Mouse (Mus musculus) stomach, embryonic 14.5 days (tissue): ENCODE data around the gene Gzmm. TPM values are rescaled to one million over a fixed set of nuclear protein-coding genes. Genes with fewer than 3 reads are reported as not detected.

ENCODE experiments used
- ATAC-seq: fragments of 200-750 bp; cut with Nextera tagmentation; 2 replicates; pipeline ENCODE4 v1.8.0; 2017; ENCODE audit warnings: low read depth, moderate TSS enrichment; ENCODE audit not compliant: insufficient number of reproducible peaks, insufficient read depth, low FRiP score
- H3K27ac ChIP-seq: fragments of 300-500 bp; sonication (generic); 2 replicates; pipeline ENCODE4 v1.5.1; 2014; ENCODE audit warnings: mild to moderate bottlenecking, low read length, moderate library complexity, mixed read lengths
- H3K27me3 ChIP-seq: fragments of 300-500 bp; sonication (generic); 2 replicates; pipeline ENCODE4 v1.6.1; 2014; ENCODE audit warnings: low read length, control low read depth, mixed read lengths; ENCODE audit not compliant: control insufficient read depth, insufficient read depth
- H3K36me3 ChIP-seq: fragments of 300-500 bp; sonication (generic); 2 replicates; pipeline ENCODE4 v1.6.1; 2014; ENCODE audit warnings: mild to moderate bottlenecking, control low read depth, low read length, moderate library complexity, mixed read lengths; ENCODE audit not compliant: control insufficient read depth, insufficient read depth
- H3K4me1 ChIP-seq: fragments of 300-500 bp; sonication (generic); 2 replicates; pipeline ENCODE4 v1.6.1; 2014; ENCODE audit warnings: low read length, control low read depth, mixed read lengths; ENCODE audit not compliant: control insufficient read depth, insufficient read depth
- H3K4me2 ChIP-seq: fragments of 300-500 bp; sonication (generic); replicated peaks from 2 replicates; pipeline ENCODE4 v1.6.1; 2014; ENCODE audit warnings: low read depth, low read length, control low read depth
- H3K4me3 ChIP-seq: fragments of 300-500 bp; sonication (generic); 2 replicates; pipeline ENCODE4 v1.5.1; 2014; ENCODE audit warnings: low read depth, low read length, control low read depth
- H3K9ac ChIP-seq: fragments of 300-500 bp; sonication (generic); replicated peaks from 2 replicates; pipeline ENCODE4 v1.6.1; 2014; ENCODE audit warnings: low read depth, mild to moderate bottlenecking, control low read depth, low read length, moderate library complexity, mixed read lengths
- H3K9me3 ChIP-seq: fragments of 300-500 bp; sonication (generic); 2 replicates; pipeline ENCODE4 v1.6.1; 2016; ENCODE audit warnings: low read depth, low read length, control low read depth; ENCODE audit not compliant: control insufficient read depth
- WGBS: fragments of 180-500 bp; shearing (Covaris S2); extraction: QIAGEN DNeasy Blood & Tissue Kit; methylation state at CpG from one replicate; pipeline ENCODE4 v1.1.7; 2014; 5-methylcytosine and 5-hydroxymethylcytosine counted together
- polyA plus RNA-seq: library from polyadenylated mRNA; unstranded; fragments of >200 nt; fragmentation: Nextera tagmentation; extraction: Ambion mirVana; gene quantifications from 2 replicates; pipeline ENCODE4 v1.2.1, GENCODE M21; 2014

The Gzmm gene
- polyA plus RNA-seq, 1 experiment from 2014 or later, result 1.0 TPM

GRCm38 (mm10) chr10:79732500-79732899, 43.7 kb downstream of the Gzmm start:
- H3K27ac ChIP-seq, result no peak overlapping the region
- ATAC-seq, result no peak

DNA sequence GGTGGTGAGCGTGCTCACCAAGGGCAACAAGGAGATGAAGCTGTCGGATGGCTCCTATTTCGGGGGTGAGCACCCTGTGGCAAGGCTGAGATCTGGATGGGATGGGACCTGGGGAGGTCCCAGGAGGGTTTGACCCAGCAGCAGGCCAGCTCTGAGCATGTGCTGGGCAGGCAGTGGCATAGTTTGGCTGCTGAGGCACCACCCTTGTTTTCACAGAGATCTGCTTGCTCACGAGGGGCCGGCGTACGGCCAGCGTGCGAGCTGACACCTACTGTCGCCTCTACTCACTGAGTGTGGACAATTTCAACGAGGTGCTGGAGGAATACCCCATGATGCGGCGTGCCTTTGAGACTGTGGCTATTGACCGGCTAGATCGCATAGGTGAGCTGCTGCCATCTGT, 45.0 kb downstream of the Gzmm start:
- H3K36me3 ChIP-seq, result peaks cover 34% of the 10 kb centered on the region
- H3K4me3 ChIP-seq, result no peak overlapping the region
- WGBS, result 95% methylated on average over 15 of the region's 15 CpGs
- no peaks in the 10 kb centered on the region for H3K4me1 ChIP-seq
- H3K27me3 ChIP-seq, result no peaks in the 10 kb centered on the region
- H3K27ac ChIP-seq, result no peak overlapping the region
- ATAC-seq, result no peak
- no peak overlapping the region for H3K9ac ChIP-seq
- H3K9me3 ChIP-seq, result peaks cover 37% of the 10 kb centered on the region
- no peak overlapping the region for H3K4me2 ChIP-seq

More at GRCm38 (mm10) chr10:79732500-79732899, 43.7 kb downstream of the Gzmm start:
- H3K36me3 ChIP-seq, result peaks cover 20% of the 10 kb centered on the region
- WGBS, result 94% methylated on average over 1 of the region's 1 CpGs
- no peak overlapping the region for H3K4me2 ChIP-seq
- no peak overlapping the region for H3K9ac ChIP-seq
- no peaks in the 10 kb centered on the region for H3K27me3 ChIP-seq
- H3K4me3 ChIP-seq, result no peak overlapping the region
- H3K9me3 ChIP-seq, result peaks cover 24% of the 10 kb centered on the region
- no peaks in the 10 kb centered on the region for H3K4me1 ChIP-seq

GRCm38 (mm10) chr10:79735361-79735760, 46.5 kb downstream of the Gzmm start:
- H3K36me3 ChIP-seq, result peaks cover 49% of the 10 kb centered on the region
- H3K4me2 ChIP-seq, result no peak overlapping the region
- H3K27ac ChIP-seq, result no peak overlapping the region
- peaks cover 52% of the 10 kb centered on the region for H3K9me3 ChIP-seq
- no peak for ATAC-seq
- no peaks in the 10 kb centered on the region for H3K27me3 ChIP-seq
- H3K4me1 ChIP-seq, result no peaks in the 10 kb centered on the region
- WGBS, result 31% methylated on average over 52 of the region's 52 CpGs
- H3K9ac ChIP-seq, result no peak overlapping the region
- no peak overlapping the region for H3K4me3 ChIP-seq

GRCm38 (mm10) chr10:79736706-79737105, 47.9 kb downstream of the Gzmm start:
- no peak for ATAC-seq
- H3K4me2 ChIP-seq, result no peak overlapping the region
- peaks cover 59% of the 10 kb centered on the region for H3K9me3 ChIP-seq

DNA sequence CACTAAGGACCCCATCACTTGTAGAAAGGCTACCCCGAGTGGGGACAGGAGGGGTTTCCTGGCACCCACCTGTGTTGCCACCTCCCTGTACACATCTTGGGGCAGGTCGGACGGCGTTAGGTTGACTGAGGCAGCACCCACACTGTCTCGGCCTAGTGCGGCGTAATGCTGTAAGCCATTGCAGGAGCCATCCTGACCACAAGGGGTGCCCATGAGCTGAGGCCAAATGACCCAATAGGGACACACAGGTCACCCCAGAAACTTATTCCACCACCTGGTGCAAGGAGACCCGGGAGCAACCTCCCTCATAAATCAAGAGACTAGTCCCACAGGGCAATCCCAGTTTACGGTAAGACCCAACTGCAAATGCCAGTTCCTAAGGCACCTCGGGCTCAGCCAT, 49.4 kb downstream of the Gzmm start:
- peaks cover 59% of the 10 kb centered on the region for H3K9me3 ChIP-seq
- H3K36me3 ChIP-seq, result peaks cover 73% of the 10 kb centered on the region
- no peak overlapping the region for H3K27ac ChIP-seq
- H3K4me3 ChIP-seq, result no peak overlapping the region
- no peaks in the 10 kb centered on the region for H3K27me3 ChIP-seq
- H3K4me1 ChIP-seq, result no peaks in the 10 kb centered on the region
- ATAC-seq, result no peak
- 92% methylated on average over 10 of the region's 10 CpGs for WGBS
- no peak overlapping the region for H3K4me2 ChIP-seq
- no peak overlapping the region for H3K9ac ChIP-seq

More at GRCm38 (mm10) chr10:79736706-79737105, 47.9 kb downstream of the Gzmm start:
- H3K36me3 ChIP-seq, result peaks cover 62% of the 10 kb centered on the region
- no peak overlapping the region for H3K27ac ChIP-seq
- no peaks in the 10 kb centered on the region for H3K4me1 ChIP-seq
- H3K27me3 ChIP-seq, result no peaks in the 10 kb centered on the region
- no peak overlapping the region for H3K9ac ChIP-seq
- 82% methylated on average over 14 of the region's 14 CpGs for WGBS
- H3K4me3 ChIP-seq, result no peak overlapping the region

- no peaks in the 10 kb centered on the region for H3K27me3 ChIP-seq
- H3K4me3 ChIP-seq, result no peak overlapping the region
- H3K9ac ChIP-seq, result no peak overlapping the region
- H3K4me2 ChIP-seq, result no peak overlapping the region
- H3K27ac ChIP-seq, result no peak overlapping the region
- ATAC-seq, result no peak
- no peaks in the 10 kb centered on the region for H3K4me1 ChIP-seq
- 96% methylated on average over 28 of the region's 28 CpGs for WGBS
- peaks cover 59% of the 10 kb centered on the region for H3K9me3 ChIP-seq
- peaks cover 83% of the 10 kb centered on the region for H3K36me3 ChIP-seq
Measured at GRCm38 (mm10) chr10:79739234-79739633, 50.4 kb downstream of the Gzmm start.

GRCm38 (mm10) chr10:79740863-79741262, 52.0 kb downstream of the Gzmm start:
- no peak overlapping the region for H3K4me3 ChIP-seq
- no peak overlapping the region for H3K27ac ChIP-seq
- no peak overlapping the region for H3K4me2 ChIP-seq
- H3K4me1 ChIP-seq, result 0 out of 2 replicates have a peak, but pooled peaks cover 3% of the 10 kb centered on the region
- ATAC-seq, result no peak
- peaks cover 51% of the 10 kb centered on the region for H3K9me3 ChIP-seq
- no peak overlapping the region for H3K9ac ChIP-seq
- 80% methylated on average over 11 of the region's 11 CpGs for WGBS
- H3K36me3 ChIP-seq, result peaks cover 79% of the 10 kb centered on the region
- H3K27me3 ChIP-seq, result no peaks in the 10 kb centered on the region

DNA sequence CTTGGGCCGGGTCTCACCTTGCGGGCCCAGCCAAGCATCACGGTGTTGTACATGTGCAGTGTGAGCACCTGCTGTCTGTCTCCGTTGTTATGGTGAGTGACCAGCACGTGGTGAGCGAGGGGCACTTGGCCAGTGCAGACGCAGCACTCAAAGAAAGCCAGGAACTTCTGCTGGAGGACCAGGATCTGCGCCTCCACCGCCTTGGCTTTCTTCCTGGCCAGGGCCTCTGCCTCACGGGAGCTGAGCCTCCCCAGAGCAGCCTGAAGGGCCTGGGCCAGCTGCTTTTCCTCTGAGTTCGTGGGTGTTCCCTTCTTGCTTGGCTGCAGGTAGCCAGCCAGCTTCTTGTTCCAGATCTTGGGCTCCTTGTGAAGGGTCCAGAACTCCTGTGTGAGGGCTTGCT, 54.3 kb downstream of the Gzmm start:
- peaks cover 29% of the 10 kb centered on the region for H3K9me3 ChIP-seq
- H3K27ac ChIP-seq, result no peak overlapping the region
- H3K4me1 ChIP-seq, result 0 out of 2 replicates have a peak, but pooled peaks cover 6% of the 10 kb centered on the region
- H3K9ac ChIP-seq, result no peak overlapping the region
- H3K4me3 ChIP-seq, result no peak overlapping the region
- ATAC-seq, result no peak
- H3K36me3 ChIP-seq, result peaks cover 56% of the 10 kb centered on the region
- H3K27me3 ChIP-seq, result no peaks in the 10 kb centered on the region
- no peak overlapping the region for H3K4me2 ChIP-seq
- 91% methylated on average over 11 of the region's 11 CpGs for WGBS

GRCm38 (mm10) chr10:79743650-79744365, 55.0 kb downstream of the Gzmm start:
- Histone ChIP-seq H3K27me3 (no peaks in the 10 kb centered on the region), H3K4me3 (no peak overlapping the region), H3K4me2 (no peak overlapping the region), H3K4me1 (0 out of 2 replicates have a peak, but pooled peaks cover 6% of the 10 kb centered on the region), H3K9ac (no peak overlapping the region), H3K27ac (no peak overlapping the region), H3K9me3 (peaks cover 22% of the 10 kb centered on the region), H3K36me3 (peaks cover 50% of the 10 kb centered on the region)
- no peak for ATAC-seq
- 90% methylated on average over 15 of the region's 15 CpGs for WGBS
